Mouse (Mus musculus): ENCODE results near the gene Sem1.

DNA sequence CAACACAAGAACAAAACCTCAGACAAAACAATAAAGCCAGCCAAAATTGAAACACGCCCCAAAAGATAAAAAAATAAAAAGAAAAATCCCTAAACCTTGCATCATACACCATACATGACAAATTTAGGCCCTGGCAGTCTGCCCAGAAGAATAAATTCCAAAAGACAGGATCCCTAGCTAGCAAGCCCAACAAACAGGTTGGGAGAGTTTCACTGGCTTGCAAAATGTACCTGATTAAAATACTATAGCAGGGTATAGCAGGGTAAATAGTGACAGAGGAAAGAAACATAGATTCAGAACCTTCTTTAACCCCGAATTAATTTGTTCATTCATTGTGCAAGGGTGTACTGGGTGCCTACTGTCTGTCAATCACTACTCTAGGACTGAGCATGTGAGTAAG is 7.8 kb upstream of the Sem1 start:
- no peak for TF ChIP-seq TCF12 (IDR thresholded peaks at IDR 0.05; ENCODE audit: low read depth, low read length)
- no peak for TF ChIP-seq MXI1 (IDR thresholded peaks at IDR 0.05; ENCODE audit: low read depth, low read length)
- no peak for TF ChIP-seq CTCF (IDR thresholded peaks at IDR 0.05 in 2 of 3, conservative IDR thresholded peaks at IDR 0.05 in 1 of 3; ENCODE audit: control insufficient read depth in 1 of 3, insufficient read depth in 1 of 3, low read depth in 2 of 3, low read length in 3 of 3, poor library complexity in 1 of 3, severe bottlenecking in 1 of 3)
- no peak for TF ChIP-seq UBTF (IDR thresholded peaks at IDR 0.05; ENCODE audit: borderline replicate concordance, insufficient read depth, low read depth, low read length)
- TF ChIP-seq ZNF384 (IDR thresholded peaks at IDR 0.05; ENCODE audit: low read depth, low read length): no peak
- no peak for TF ChIP-seq POLR2A (IDR thresholded peaks at IDR 0.05; ENCODE audit: control insufficient read depth in 1 of 2, insufficient read depth in 1 of 2, low read depth in 1 of 2, low read length in 2 of 2, poor library complexity in 1 of 2)
- TF ChIP-seq EP300 (IDR thresholded peaks at IDR 0.05; ENCODE audit: low read depth in 1 of 2, low read length in 2 of 2): no peak
- no peak for TF ChIP-seq GATA1 (IDR thresholded peaks at IDR 0.05; ENCODE audit: low read depth, low read length)

Measured in MEL (cell line).